In the genomic region with DNA sequence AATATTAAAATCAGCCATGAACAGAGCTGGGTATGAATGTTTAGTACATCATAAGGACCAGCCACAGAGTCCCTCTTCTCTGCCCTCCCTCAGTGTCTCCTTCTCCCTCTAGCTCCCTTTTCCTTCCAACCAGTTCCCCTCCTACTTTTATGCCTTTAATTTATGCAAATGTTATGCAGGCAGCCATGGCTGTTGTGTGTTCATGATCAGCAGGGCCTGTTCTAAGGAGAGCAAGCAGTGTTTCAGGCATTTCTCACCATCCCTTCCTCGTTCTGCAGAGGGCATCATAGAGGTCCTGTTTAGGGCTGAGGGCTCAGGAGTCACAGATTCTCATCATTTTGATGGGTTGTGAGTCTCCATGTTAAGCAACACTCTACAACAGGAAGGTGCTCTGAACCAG, we compare ENCODE assay signal across 27 mouse cellular contexts.
A peak's percentile ranks its signal among the peaks of the same experiment; 100 is the strongest.
DNase-seq lines count a peak whose midpoint lies in the region; ATAC-seq lines count a peak whose summit lies in the region.
"Had no signal": no experiment of that assay in that cellular context is flagged by ENCODE, and none has a peak within 500 bp of the region (broad histone marks: within the 10 kb centered on the region; RNA-seq: fewer than 3 reads in every experiment).

No protein-coding gene starts in this region.

- H3K36me3 ChIP-seq in hindbrain, embryonic 12.5 days: no peaks in the 10 kb centered on the region
- no peaks in the 10 kb centered on the region for H3K36me3 ChIP-seq in hindbrain, embryonic 10.5 days
- H3K36me3 ChIP-seq in midbrain, embryonic 14.5 days (ENCODE audit: control insufficient read depth, insufficient read depth, low read length): no peaks in the 10 kb centered on the region
- no peaks in the 10 kb centered on the region for H3K36me3 ChIP-seq in midbrain, embryonic 10.5 days
- no peaks in the 10 kb centered on the region for H3K36me3 ChIP-seq in forebrain, embryonic 13.5 days (ENCODE audit: poor library complexity, severe bottlenecking)
- H3K36me3 ChIP-seq: heart, embryonic 12.5 days; liver, embryonic 12.5 days had no signal

- H3K27me3 ChIP-seq in hindbrain, embryonic 12.5 days: no peaks in the 10 kb centered on the region
- no peaks in the 10 kb centered on the region for H3K27me3 ChIP-seq in hindbrain, embryonic 10.5 days (ENCODE audit: insufficient read depth, poor library complexity, severe bottlenecking)
- H3K27me3 ChIP-seq in midbrain, embryonic 14.5 days (ENCODE audit: control insufficient read depth, insufficient read depth, low read length): no peaks in the 10 kb centered on the region
- no peaks in the 10 kb centered on the region for H3K27me3 ChIP-seq in midbrain, embryonic 10.5 days (ENCODE audit: low read depth, poor library complexity, severe bottlenecking)
- H3K27me3 ChIP-seq in forebrain, embryonic 13.5 days: no peaks in the 10 kb centered on the region
- H3K27me3 ChIP-seq: liver, embryonic 12.5 days had no signal

- no peak overlapping the region for H3K27ac ChIP-seq in hindbrain, embryonic 12.5 days
- H3K27ac ChIP-seq in hindbrain, embryonic 10.5 days: no peak overlapping the region
- H3K27ac ChIP-seq in midbrain, embryonic 14.5 days (replicated peaks; ENCODE audit: low read depth, low read length): no peak overlapping the region
- H3K27ac ChIP-seq in midbrain, embryonic 10.5 days (replicated peaks): no peak overlapping the region
- H3K27ac ChIP-seq in forebrain, embryonic 13.5 days: no peak overlapping the region
- H3K27ac ChIP-seq: gastrocnemius, adult 2 months; heart, adult 2 months; liver, embryonic 12.5 days had no signal

- no peaks in the 10 kb centered on the region for H3K4me1 ChIP-seq in hindbrain, embryonic 12.5 days
- no peaks in the 10 kb centered on the region for H3K4me1 ChIP-seq in hindbrain, embryonic 10.5 days (replicated peaks)
- no peaks in the 10 kb centered on the region for H3K4me1 ChIP-seq in midbrain, embryonic 14.5 days (ENCODE audit: control insufficient read depth, insufficient read depth, low read length)
- no peaks in the 10 kb centered on the region for H3K4me1 ChIP-seq in midbrain, embryonic 10.5 days
- H3K4me1 ChIP-seq in forebrain, embryonic 13.5 days: 0 out of 2 replicates have a peak, but pooled peaks cover 2% of the 10 kb centered on the region
- H3K4me1 ChIP-seq: heart, embryonic 12.5 days; liver, embryonic 12.5 days had no signal

- H3K4me2 ChIP-seq in hindbrain, embryonic 12.5 days (replicated peaks): no peak overlapping the region
- no peak overlapping the region for H3K4me2 ChIP-seq in midbrain, embryonic 14.5 days (ENCODE audit: low read length)
- no peak overlapping the region for H3K4me2 ChIP-seq in forebrain, embryonic 13.5 days
- H3K4me2 ChIP-seq: heart, embryonic 12.5 days; liver, embryonic 12.5 days had no signal

- H3K9me3 ChIP-seq in hindbrain, embryonic 12.5 days (replicated peaks): no peaks in the 10 kb centered on the region
- no peaks in the 10 kb centered on the region for H3K9me3 ChIP-seq in hindbrain, embryonic 10.5 days
- peaks cover 4% of the 10 kb centered on the region; the same call in 1 of the 2 replicates for H3K9me3 ChIP-seq in midbrain, embryonic 14.5 days (ENCODE audit: control insufficient read depth, low read length)
- 0 out of 2 replicates have a peak, but pooled peaks cover 3% of the 10 kb centered on the region for H3K9me3 ChIP-seq in midbrain, embryonic 10.5 days (replicated peaks)
- no peaks in the 10 kb centered on the region for H3K9me3 ChIP-seq in forebrain, embryonic 13.5 days (replicated peaks)
- H3K9me3 ChIP-seq: liver, embryonic 12.5 days had no signal

- peak; percentile 67; the same call in 1 of the 2 replicates for ATAC-seq in hindbrain, embryonic 12.5 days (ENCODE audit: low FRiP score)
- ATAC-seq in midbrain, embryonic 14.5 days (ENCODE audit: low FRiP score, low TSS enrichment): peak; percentile 61; the same call in 1 of the 2 replicates
- peak; percentile 78 for ATAC-seq in forebrain, embryonic 13.5 days
- no peak for ATAC-seq in erythroid progenitor cell, adult 5-6 weeks (replicated peaks; ENCODE audit: low FRiP score, poor library complexity, severe bottlenecking)
- ATAC-seq: activated CD4-positive, CD25-positive, alpha-beta regulatory T cell, adult 4 months; intestine, postnatal 0 days; liver, embryonic 12.5 days; liver, postnatal 0 days had no signal

- 36% methylated on average over 1 of the region's 1 CpGs for WGBS in hindbrain, embryonic 12.5 days
- 54% methylated on average over 1 of the region's 1 CpGs for WGBS in hindbrain, embryonic 10.5 days
- 45% methylated on average over 1 of the region's 1 CpGs for WGBS in midbrain, embryonic 14.5 days
- WGBS in midbrain, embryonic 10.5 days: 79% methylated on average over 1 of the region's 1 CpGs
- WGBS in forebrain, embryonic 13.5 days: 31% methylated on average over 1 of the region's 1 CpGs

- no peak overlapping the region for H3K4me3 ChIP-seq in hindbrain, embryonic 12.5 days
- no peak overlapping the region for H3K4me3 ChIP-seq in hindbrain, embryonic 10.5 days
- no peak overlapping the region for H3K4me3 ChIP-seq in midbrain, embryonic 14.5 days (replicated peaks; ENCODE audit: low read depth, low read length)
- no peak overlapping the region for H3K4me3 ChIP-seq in midbrain, embryonic 10.5 days
- no peak overlapping the region for H3K4me3 ChIP-seq in forebrain, embryonic 13.5 days
- H3K4me3 ChIP-seq: erythroblast, embryonic 14.5 days; gastrocnemius, adult 2 months; heart, adult 2 months; heart, embryonic 12.5 days; liver, embryonic 12.5 days had no signal

- no peak for DNase-seq in hindbrain, embryonic 10.5 days (ENCODE audit: low spot score)
- DNase-seq in midbrain, embryonic 14.5 days: no peak
- no peak for DNase-seq in midbrain, embryonic 10.5 days (ENCODE audit: low spot score)
- DNase-seq in frontal cortex, postnatal 36 days (ENCODE audit: low spot score in 2 of 2): no peak
- DNase-seq: adrenal gland, adult 2 months; B cell, adult 2 months; cerebellum, adult 2 months; cerebellum, postnatal 14 days; gastrocnemius, adult 2 months; heart, adult 2 months; heart, postnatal 4 days; kidney, adult 9 months; kidney, postnatal 10 days; layer of hippocampus, postnatal 36 days; left cerebral cortex, postnatal 4 days; liver, postnatal 0 days; lung, postnatal 36 days; thymus, adult 2 months; thymus, postnatal 4 days had no signal

- no peak overlapping the region for H3K9ac ChIP-seq in hindbrain, embryonic 12.5 days
- H3K9ac ChIP-seq in midbrain, embryonic 14.5 days (replicated peaks; ENCODE audit: low read length): no peak overlapping the region
- no peak overlapping the region for H3K9ac ChIP-seq in forebrain, embryonic 13.5 days
- H3K9ac ChIP-seq: heart, embryonic 12.5 days; liver, embryonic 12.5 days; liver, postnatal 0 days had no signal
